8 mouse cellular contexts compared by ENCODE assay signal in the genomic region with DNA sequence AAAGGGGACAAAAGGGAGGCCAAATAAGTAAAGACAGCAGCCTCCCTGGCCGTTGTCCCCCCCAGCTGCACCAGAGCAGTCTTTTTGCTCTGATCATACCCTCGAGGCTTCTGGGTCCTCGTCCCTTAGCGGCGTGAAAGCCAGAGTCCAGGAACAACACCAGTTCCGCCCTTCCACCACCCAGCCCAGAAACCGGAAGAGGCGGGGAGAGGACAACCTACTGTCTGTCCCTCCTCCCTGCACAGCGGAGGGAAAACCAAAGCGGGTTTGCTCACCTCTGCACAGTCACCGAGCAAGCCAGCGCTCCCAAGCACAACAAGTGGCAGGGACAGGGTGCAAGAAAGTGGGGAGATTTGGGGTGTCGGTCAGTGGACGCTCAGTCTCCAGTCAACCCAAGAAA. TPM values are rescaled to one million over a fixed set of nuclear protein-coding genes. Genes with fewer than 3 reads are reported as not detected.
A peak's percentile ranks its signal among the peaks of the same experiment; 100 is the strongest.
DNase-seq lines count a peak whose midpoint lies in the region; ATAC-seq and TF ChIP-seq lines count a peak whose summit lies in the region.

No protein-coding gene starts in this region.

- ATAC-seq in intestine, embryonic 15.5 days: peak; percentile 86
- peak; percentile 69 for ATAC-seq in liver, postnatal 0 days
- ATAC-seq in neural tube, embryonic 12.5 days (ENCODE audit: low FRiP score, low read depth): 0 out of 2 replicates have a peak, but pooled peaks have one; percentile 14

- peak overlapping the region; percentile 37 for H3K4me3 ChIP-seq in cortical plate, adult 2 months (ENCODE audit: insufficient read depth, low read length)
- H3K4me3 ChIP-seq in intestine, embryonic 15.5 days (replicated peaks): peak overlapping the region; percentile 29
- peak overlapping the region; percentile 56 for H3K4me3 ChIP-seq in liver, postnatal 0 days (ENCODE audit: low read depth, low read length)
- H3K4me3 ChIP-seq in neural tube, embryonic 12.5 days: peak overlapping the region; percentile 24

- 1% methylated on average over 14 of the region's 14 CpGs for WGBS in intestine, embryonic 15.5 days
- WGBS in liver, postnatal 0 days (ENCODE audit: insufficient replicate concordance): 1% methylated on average over 14 of the region's 14 CpGs
- WGBS in neural tube, embryonic 12.5 days: 6% methylated on average over 14 of the region's 14 CpGs

- TF ChIP-seq EP300 in liver, postnatal 0 days (IDR thresholded peaks at IDR 0.05; ENCODE audit: low read depth): no peak

- peak overlapping the region; percentile 45; the same call in 1 of the 2 replicates for H3K27ac ChIP-seq in cortical plate, adult 2 months (ENCODE audit: insufficient read depth, low read length)
- H3K27ac ChIP-seq in intestine, embryonic 15.5 days: peak overlapping the region; percentile 85
- H3K27ac ChIP-seq in liver, postnatal 0 days (ENCODE audit: low read depth): peak overlapping the region; percentile 96
- no peak overlapping the region for H3K27ac ChIP-seq in neural tube, embryonic 12.5 days

- H3K4me1 ChIP-seq in cortical plate, adult 2 months (ENCODE audit: control insufficient read depth, insufficient read depth, low read length): peaks cover 2% of the 10 kb centered on the region
- H3K4me1 ChIP-seq in intestine, embryonic 15.5 days (replicated peaks): peaks cover 13% of the 10 kb centered on the region
- peaks cover 21% of the 10 kb centered on the region for H3K4me1 ChIP-seq in liver, postnatal 0 days (ENCODE audit: insufficient read depth)
- H3K4me1 ChIP-seq in neural tube, embryonic 12.5 days: peaks cover 14% of the 10 kb centered on the region

- no peaks in the 10 kb centered on the region for H3K9me3 ChIP-seq in intestine, embryonic 15.5 days
- H3K9me3 ChIP-seq in liver, postnatal 0 days (ENCODE audit: low read length): no peaks in the 10 kb centered on the region
- H3K9me3 ChIP-seq in neural tube, embryonic 12.5 days: no peaks in the 10 kb centered on the region

- peak; percentile 75 for TF ChIP-seq POLR2A in cortical plate, adult 2 months (IDR thresholded peaks at IDR 0.05; ENCODE audit: extremely low read depth, insufficient read depth, low read length)

- H3K9ac ChIP-seq in intestine, embryonic 15.5 days: peak overlapping the region; percentile 40
- H3K9ac ChIP-seq in liver, postnatal 0 days (replicated peaks): peak overlapping the region; percentile 80
- peak overlapping the region; percentile 42; the same call in 1 of the 2 replicates for H3K9ac ChIP-seq in neural tube, embryonic 12.5 days

- TF ChIP-seq CTCF in cortical plate, adult 2 months (IDR thresholded peaks at IDR 0.05; ENCODE audit: extremely low read depth, insufficient read depth, low read length): no peak
- no peak for TF ChIP-seq CTCF in liver, postnatal 0 days (IDR thresholded peaks at IDR 0.05; ENCODE audit: low read depth)

- H3K4me2 ChIP-seq in intestine, embryonic 15.5 days (replicated peaks): peak overlapping the region; percentile 67
- peak overlapping the region; percentile 88 for H3K4me2 ChIP-seq in liver, postnatal 0 days (ENCODE audit: low read depth, low read length)
- peak overlapping the region; percentile 59 for H3K4me2 ChIP-seq in neural tube, embryonic 12.5 days (replicated peaks)

- peak; percentile 41 for DNase-seq in right cerebral cortex, adult 18-20 months
- no peak for DNase-seq in right cerebral cortex, adult 2 months (ENCODE audit: low spot score in 2 of 2)
- peak; percentile 35 to 64 for DNase-seq in gastrocnemius, postnatal 4 days (ENCODE audit: low spot score in 2 of 2)
- DNase-seq in liver, postnatal 0 days: peak; percentile 88
- DNase-seq in thymus, postnatal 10 days (ENCODE audit: low spot score in 2 of 2): peak; percentile 48 to 65

- no peaks in the 10 kb centered on the region for H3K27me3 ChIP-seq in intestine, embryonic 15.5 days (replicated peaks)
- no peaks in the 10 kb centered on the region for H3K27me3 ChIP-seq in liver, postnatal 0 days (ENCODE audit: insufficient read depth, low read length)
- H3K27me3 ChIP-seq in neural tube, embryonic 12.5 days (replicated peaks): no peaks in the 10 kb centered on the region

- no peaks in the 10 kb centered on the region for H3K36me3 ChIP-seq in intestine, embryonic 15.5 days
- H3K36me3 ChIP-seq in liver, postnatal 0 days (replicated peaks; ENCODE audit: insufficient read depth, low read length): no peaks in the 10 kb centered on the region
- H3K36me3 ChIP-seq in neural tube, embryonic 12.5 days: no peaks in the 10 kb centered on the region

RNA-seq across cellular contexts. Expression of a gene that starts 3.9 kb away (rescaled TPM):
- 73.0 and 78.5 TPM in 2 replicates for polyA plus RNA-seq in cortical plate, adult 2 months (2012; rRNA removed)
- 10 to 100 TPM; 35.4 to 37.3 TPM for total RNA-seq in gastrocnemius, postnatal 4 days (2021)
- 172 and 184 TPM in 2 replicates for polyA plus RNA-seq in intestine, embryonic 15.5 days (2015; fragmentation: Nextera tagmentation; extraction: Ambion mirVana)
- polyA plus RNA-seq in liver, postnatal 0 days (2015; fragmentation: Nextera tagmentation; extraction: Ambion mirVana): 70.1 and 76.2 TPM in 2 replicates
- 121 and 122 TPM in 2 replicates for polyA plus RNA-seq in neural tube, embryonic 12.5 days (2016; fragmentation: Nextera tagmentation; extraction: Ambion mirVana)

RNA-seq across cellular contexts. Expression of a gene that starts 9.0 kb away (rescaled TPM):
- 98.4 and 100 TPM in 2 replicates for polyA plus RNA-seq in cortical plate, adult 2 months (2012; rRNA removed)
- 100 to 1,000 TPM; 218 to 241 TPM for total RNA-seq in gastrocnemius, postnatal 4 days (2021)
- 381 and 414 TPM in 2 replicates for polyA plus RNA-seq in intestine, embryonic 15.5 days (2015; fragmentation: Nextera tagmentation; extraction: Ambion mirVana)
- polyA plus RNA-seq in liver, postnatal 0 days (2015; fragmentation: Nextera tagmentation; extraction: Ambion mirVana): 114 and 130 TPM in 2 replicates
- 734 and 808 TPM in 2 replicates for polyA plus RNA-seq in neural tube, embryonic 12.5 days (2016; fragmentation: Nextera tagmentation; extraction: Ambion mirVana)

RNA-seq across cellular contexts. Expression of a gene that starts 20.1 kb away (rescaled TPM):
- 80.3 and 81.2 TPM in 2 replicates for polyA plus RNA-seq in cortical plate, adult 2 months (2012; rRNA removed)
- total RNA-seq in gastrocnemius, postnatal 4 days (2021): 10 to 100 TPM; 20.9 to 23.0 TPM
- polyA plus RNA-seq in intestine, embryonic 15.5 days (2015; fragmentation: Nextera tagmentation; extraction: Ambion mirVana): 38.2 and 42.6 TPM in 2 replicates
- polyA plus RNA-seq in liver, postnatal 0 days (2015; fragmentation: Nextera tagmentation; extraction: Ambion mirVana): 13.0 and 16.0 TPM in 2 replicates
- polyA plus RNA-seq in neural tube, embryonic 12.5 days (2016; fragmentation: Nextera tagmentation; extraction: Ambion mirVana): 57.6 and 57.7 TPM in 2 replicates

RNA-seq across cellular contexts. Expression of a gene that starts 31.0 kb away (rescaled TPM):
- polyA plus RNA-seq in cortical plate, adult 2 months (2012; rRNA removed): 9.7 and 10.5 TPM in 2 replicates
- 10 to 100 TPM; 18.7 to 20.9 TPM for total RNA-seq in gastrocnemius, postnatal 4 days (2021)
- 18.5 and 21.1 TPM in 2 replicates for polyA plus RNA-seq in intestine, embryonic 15.5 days (2015; fragmentation: Nextera tagmentation; extraction: Ambion mirVana)
- polyA plus RNA-seq in liver, postnatal 0 days (2015; fragmentation: Nextera tagmentation; extraction: Ambion mirVana): 14.5 TPM in 2 replicates
- 14.4 and 16.1 TPM in 2 replicates for polyA plus RNA-seq in neural tube, embryonic 12.5 days (2016; fragmentation: Nextera tagmentation; extraction: Ambion mirVana)

RNA-seq across cellular contexts. Expression of a gene that starts 35.0 kb away (rescaled TPM):
- polyA plus RNA-seq in cortical plate, adult 2 months (2012; rRNA removed): 9.1 and 10.2 TPM in 2 replicates
- total RNA-seq in gastrocnemius, postnatal 4 days (2021): 10 to 100 TPM; 20.9 to 22.7 TPM
- 17.6 and 18.1 TPM in 2 replicates for polyA plus RNA-seq in intestine, embryonic 15.5 days (2015; fragmentation: Nextera tagmentation; extraction: Ambion mirVana)
- polyA plus RNA-seq in liver, postnatal 0 days (2015; fragmentation: Nextera tagmentation; extraction: Ambion mirVana): 2.4 and 2.8 TPM in 2 replicates
- 15.1 and 16.8 TPM in 2 replicates for polyA plus RNA-seq in neural tube, embryonic 12.5 days (2016; fragmentation: Nextera tagmentation; extraction: Ambion mirVana)

Comparison
In these comparisons a context has a peak if more than half of its experiments do, and no peak if none do; other contexts are left out.
1. DNase-seq: peak in right cerebral cortex, adult 18-20 months (single experiment), gastrocnemius, postnatal 4 days (2 of 2), liver, postnatal 0 days (single experiment) and thymus, postnatal 10 days (2 of 2); none in right cerebral cortex, adult 2 months (0 of 2).
2. ATAC-seq: peak in every context shown above with its lines; median percentile 86 in intestine, embryonic 15.5 days; 69 in liver, postnatal 0 days; 14 in neural tube, embryonic 12.5 days.
3. Peak in every context shown above with its lines, with median percentiles within 50 percentile points of each other: H3K4me3 ChIP-seq, H3K4me2 ChIP-seq and H3K9ac ChIP-seq.